Mouse (Mus musculus): ENCODE measurements around the gene Dtx2. TPM values are rescaled to one million over a fixed set of nuclear protein-coding genes. Genes with fewer than 3 reads are reported as not detected.

The Dtx2 gene
- total and polyA plus RNA-seq, 3 experiments, result 16.0 to 43.7 (median 20.4) TPM

- Histone ChIP-seq H3K4me3 (replicated peaks in 1 of 3; ENCODE audit: low read depth in 2 of 3, low read length in 2 of 3, poor library complexity in 1 of 3) (no peak overlapping the region), H3K36me3 (replicated peaks in 1 of 2; ENCODE audit: control insufficient read depth in 1 of 2, insufficient read depth in 1 of 2, low read length in 1 of 2) (no peaks in the 10 kb centered on the region), H3K27me3 (replicated peaks) (peaks cover 78% of the 10 kb centered on the region), H3K27ac (ENCODE audit: insufficient read depth, low read depth) (no peak overlapping the region), H3K79me2 (replicated peaks; ENCODE audit: control insufficient read depth, extremely low read depth, insufficient read depth, poor library complexity, severe bottlenecking) (no peaks in the 10 kb centered on the region), H3K9me3 (replicated peaks; ENCODE audit: low read length) (peaks cover 4% of the 10 kb centered on the region), H3K4me2 (ENCODE audit: insufficient read depth, low read depth, poor library complexity, severe bottlenecking) (no peak overlapping the region), H3K9ac (ENCODE audit: insufficient read depth, low read depth) (no peak overlapping the region), H3K4me1 (ENCODE audit: control insufficient read depth in 1 of 2, insufficient read depth in 2 of 2) (0 out of 4 replicates have a peak, but pooled peaks cover 3 to 4% of the 10 kb centered on the region in 2 experiments)
- in situ Hi-C loops (cut with MboI; ENCODE audit: low pct_ligation_motif_present, low pct_unique_long_range_greater_than_20kb, low sequenced_read_pairs), result no loop called here
- no peak for TF ChIP-seq ZKSCAN1 (IDR thresholded peaks at IDR 0.05; ENCODE audit: borderline replicate concordance, low read depth, low read length)
- TF ChIP-seq POLR2A (IDR thresholded peaks at IDR 0.05; ENCODE audit: low read depth, low read length), result no peak
- TF ChIP-seq MYC (IDR thresholded peaks at IDR 0.05; ENCODE audit: low read depth, low read length), result no peak
- no peak for TF ChIP-seq UBTF (IDR thresholded peaks at IDR 0.05; ENCODE audit: low read depth, low read length)
- TF ChIP-seq NRF1 (IDR thresholded peaks at IDR 0.05; ENCODE audit: low read depth, low read length), result no peak
- no peak for TF ChIP-seq TCF12 (IDR thresholded peaks at IDR 0.05; ENCODE audit: low read depth, low read length)
- TF ChIP-seq ZC3H11A (IDR thresholded peaks at IDR 0.05; ENCODE audit: low read depth, low read length), result no peak
- no peak for TF ChIP-seq ZMIZ1 (IDR thresholded peaks at IDR 0.05; ENCODE audit: low read depth, low read length)
- no peak for TF ChIP-seq KAT2A (IDR thresholded peaks at IDR 0.05; ENCODE audit: insufficient replicate concordance, low read length)
- TF ChIP-seq PAX5 (IDR thresholded peaks at IDR 0.05; ENCODE audit: low read length), result no peak
- TF ChIP-seq GABPA (IDR thresholded peaks at IDR 0.05; ENCODE audit: insufficient replicate concordance, low read depth, low read length), result no peak
- TF ChIP-seq RAD21 (IDR thresholded peaks at IDR 0.05; ENCODE audit: low read depth, low read length), result no peak
- TF ChIP-seq MXI1 (IDR thresholded peaks at IDR 0.05; ENCODE audit: low read depth, low read length), result no peak
- TF ChIP-seq CTCF (conservative IDR thresholded peaks at IDR 0.05 in 1 of 2, IDR thresholded peaks at IDR 0.05 in 1 of 2; ENCODE audit: low read depth in 2 of 2, low read length in 2 of 2), result no peak
- no peak for TF ChIP-seq ZNF384 (IDR thresholded peaks at IDR 0.05; ENCODE audit: low read depth, low read length)
- no peak for TF ChIP-seq ELF1 (IDR thresholded peaks at IDR 0.05; ENCODE audit: low read depth, low read length)
- no peak for DNase-seq (ENCODE audit: extremely low read depth)
- dilution Hi-C loops (cut with MboI; ENCODE audit: extremely low pct_ligation_motif_present, extremely low pct_unique_long_range_greater_than_20kb, low sequenced_read_pairs), result no loop called here
Measured at GRCm38 (mm10) chr5:136077001-136077550, 82.5 kb downstream of the Dtx2 start.

GRCm38 (mm10) chr5:136078136-136078535 lies 83.5 kb downstream of the Dtx2 start:
- no peak for TF ChIP-seq IRF4 (IDR thresholded peaks at IDR 0.05; ENCODE audit: low read depth, low read length)
- in situ Hi-C loops (cut with MboI; ENCODE audit: low pct_ligation_motif_present, low pct_unique_long_range_greater_than_20kb, low sequenced_read_pairs) (no loop called here), dilution Hi-C loops (cut with MboI; ENCODE audit: extremely low pct_ligation_motif_present, extremely low pct_unique_long_range_greater_than_20kb, low sequenced_read_pairs) (no loop called here)
- no peak for DNase-seq (ENCODE audit: extremely low read depth)
- H3K9ac ChIP-seq (ENCODE audit: insufficient read depth, low read depth), result no peak overlapping the region
- peaks cover 5% of the 10 kb centered on the region for H3K9me3 ChIP-seq (replicated peaks; ENCODE audit: low read length)
- peaks cover 75% of the 10 kb centered on the region for H3K27me3 ChIP-seq (replicated peaks)
- no peaks in the 10 kb centered on the region for H3K79me2 ChIP-seq (replicated peaks; ENCODE audit: control insufficient read depth, extremely low read depth, insufficient read depth, poor library complexity, severe bottlenecking)
- H3K27ac ChIP-seq (ENCODE audit: insufficient read depth, low read depth), result no peak overlapping the region
- H3K4me2 ChIP-seq (ENCODE audit: insufficient read depth, low read depth, poor library complexity, severe bottlenecking), result no peak overlapping the region
- 0 out of 4 replicates have a peak, but pooled peaks cover 3 to 4% of the 10 kb centered on the region in 2 experiments for H3K4me1 ChIP-seq (ENCODE audit: control insufficient read depth in 1 of 2, insufficient read depth in 2 of 2)
- H3K36me3 ChIP-seq (replicated peaks in 1 of 2; ENCODE audit: control insufficient read depth in 1 of 2, insufficient read depth in 1 of 2, low read length in 1 of 2), result no peaks in the 10 kb centered on the region
- no peak overlapping the region for H3K4me3 ChIP-seq (replicated peaks in 1 of 3; ENCODE audit: low read depth in 2 of 3, low read length in 2 of 3, poor library complexity in 1 of 3)

Measured in CH12.LX (cell line).